Mouse (Mus musculus): ENCODE data around the gene Npff.

DNA sequence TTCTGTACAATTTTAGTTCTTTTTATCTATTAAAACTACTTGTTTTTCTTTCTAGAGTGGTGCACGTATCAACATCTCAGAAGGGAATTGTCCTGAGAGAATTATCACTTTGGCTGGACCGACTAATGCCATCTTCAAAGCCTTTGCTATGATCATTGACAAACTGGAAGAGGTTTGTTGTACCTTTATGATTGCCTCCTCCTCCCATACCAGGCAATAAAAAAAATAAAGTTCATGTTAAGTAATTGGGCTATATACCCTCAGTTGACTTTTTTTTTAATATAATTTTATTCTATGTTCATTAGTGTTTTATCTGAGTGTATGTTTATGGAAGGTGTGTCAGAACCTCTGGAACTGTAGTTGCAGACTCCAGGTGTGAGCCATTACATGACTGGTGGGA, 50.2 kb downstream of the Npff start:
- no peak for TF ChIP-seq POLR2A (IDR thresholded peaks at IDR 0.05; ENCODE audit: low read depth, low read length)
- TF ChIP-seq CTCF (conservative IDR thresholded peaks at IDR 0.05; ENCODE audit: insufficient read depth, insufficient read length, low read depth, low read length): no peak

All from kidney, adult 2 months (tissue).